Mouse (Mus musculus) megakaryocyte progenitor cell, adult 5-6 weeks (primary cell): ENCODE measurements around the gene Sptssa. TPM values are rescaled to one million over a fixed set of nuclear protein-coding genes. Genes with fewer than 3 reads are reported as not detected.

Source experiments
- total RNA-seq, 2 experiments: library from RNA; stranded (forward) in 1 of 2; stranded (reverse) in 1 of 2; fragments of 157-497, 149-512 nt in 1 of 2; fragments of 200-1000 nt in 1 of 2; gene quantifications; 2 replicates each; pipeline versions ENCODE4 v1.2.3 to v1.2.4; 2015 to 2017

Gene Sptssa
- total RNA-seq, 2 experiments from 2014 or later: 160 to 232 TPM

Other genes starting within 250 kb of the Sptssa start
- gene Eapp, start 39.3 kb upstream of the Sptssa start, total RNA-seq (2015): 52.0 and 58.7 TPM in 2 replicates
- 42.7 and 75.4 TPM in 2 replicates for gene Eapp, start 39.3 kb upstream of the Sptssa start, total RNA-seq (2017)
- 66.3 and 70.5 TPM in 2 replicates for gene Snx6, start 139.1 kb upstream of the Sptssa start, total RNA-seq (2015)
- gene Snx6, start 139.1 kb upstream of the Sptssa start, total RNA-seq (2017): 71.7 and 80.0 TPM in 2 replicates
- 23.1 and 27.3 TPM in 2 replicates for gene Cfl2, start 206.3 kb upstream of the Sptssa start, total RNA-seq (2015)
- 20.0 and 20.4 TPM in 2 replicates for gene Cfl2, start 206.3 kb upstream of the Sptssa start, total RNA-seq (2017)